Mouse (Mus musculus) lung, adult 2 months (tissue): ENCODE results near the gene Stoml2.

Experiments
- CTCF ChIP-seq: fragments of 200-500 bp; IDR thresholded peaks from 2 replicates; pipeline ENCODE4 v1.5.1; 2011; ENCODE audit warnings: mild to moderate bottlenecking, low read length, control low read depth; ENCODE audit not compliant: insufficient read depth
- POLR2A ChIP-seq: fragments of 200-500 bp; IDR thresholded peaks from 2 replicates; pipeline ENCODE4 v1.6.1; 2011; ENCODE audit warnings: low read depth, mild to moderate bottlenecking, control low read depth, low read length, borderline replicate concordance; ENCODE audit errors: extremely low read depth

DNA sequence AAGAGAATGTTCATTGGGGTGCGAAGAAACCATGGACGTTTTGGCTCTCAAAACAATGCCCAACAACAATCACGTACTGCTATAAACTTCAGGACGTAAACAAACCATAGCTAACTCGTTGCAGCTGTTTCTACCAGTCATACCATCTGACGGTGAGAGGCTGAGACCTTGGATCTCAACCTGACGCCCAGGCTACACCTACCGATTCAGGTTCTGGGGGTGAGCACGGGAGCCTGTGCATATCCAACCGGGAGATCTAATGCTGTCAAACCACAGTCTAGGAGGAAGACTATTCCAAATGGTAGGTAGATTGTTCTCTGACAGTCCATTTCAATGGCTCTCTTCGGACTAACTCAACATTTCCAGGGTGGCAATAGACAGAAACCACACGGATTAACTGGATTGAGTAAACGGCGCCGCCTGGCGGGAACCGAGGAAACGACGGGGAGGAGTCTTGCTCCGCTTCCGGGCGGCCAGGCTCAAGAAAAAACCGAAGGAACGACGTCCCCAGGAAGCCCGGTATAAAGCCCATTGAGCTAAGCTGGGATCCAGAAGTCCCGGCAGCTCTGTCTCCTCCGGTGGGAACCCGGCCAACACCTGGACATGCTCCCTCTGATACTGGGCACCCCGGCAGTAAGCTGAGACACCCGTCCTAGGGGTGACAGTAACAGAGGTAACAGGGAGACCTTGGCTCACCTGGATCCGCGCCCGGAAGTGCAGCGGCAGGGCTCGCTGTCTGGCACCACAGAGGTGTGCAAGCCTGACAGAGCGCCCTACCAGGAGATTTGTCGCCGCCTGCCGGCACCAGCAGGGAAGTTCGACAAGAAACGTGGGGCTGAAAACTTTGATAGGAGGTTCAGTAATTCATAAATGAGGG is 6.2 kb downstream of the Stoml2 start, which contains the start of gene Pigo:
- peak; percentile 83 for TF ChIP-seq CTCF
- TF ChIP-seq POLR2A: peak; percentile 69; the same call in 1 of the 2 replicates
